Mouse (Mus musculus) gonadal fat pad, adult 2 months (tissue): ENCODE data around the gene Ccdc120. TPM values are rescaled to one million over a fixed set of nuclear protein-coding genes. Genes with fewer than 3 reads are reported as not detected.

ENCODE experiments used
- DNase-seq: peaks from one replicate; pipeline ENCODE4 v3.0.0-alpha.2; 2012; ENCODE audit warnings: low read depth
- polyA plus RNA-seq: library from polyadenylated mRNA; depleted of rRNA; stranded (reverse); fragments of >200 nt; gene quantifications from 2 replicates; pipeline ENCODE4 v1.2.3, GENCODE M21; 2012; rRNA removed

Ccdc120 gene
- polyA plus RNA-seq: 16.7 and 23.1 TPM in 2 replicates

- DNase-seq: no peak
Observed at GRCm38 (mm10) chrX:7750432-7751116, at the start of gene Ccdc120. Ccdc120 (minus strand) TSS chrX:7750905.

DNA sequence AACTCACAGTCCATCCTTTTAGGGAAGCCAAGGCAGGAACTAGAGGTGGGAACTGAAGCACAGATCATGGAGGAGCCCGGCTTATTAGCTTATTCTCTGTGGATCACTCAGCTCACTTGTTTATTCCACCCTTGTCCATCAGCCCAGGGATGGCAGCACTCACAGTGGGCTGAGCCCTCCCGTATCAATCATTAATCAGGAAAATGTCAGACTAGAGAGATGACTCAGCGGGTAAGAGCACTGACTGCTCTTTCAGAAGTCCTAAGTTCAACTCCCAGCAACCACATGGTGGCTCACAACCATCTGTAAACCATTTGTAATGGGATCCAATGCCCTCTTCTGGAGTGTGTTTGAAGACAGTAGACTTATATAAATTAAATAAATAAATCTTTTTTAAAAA is 46.6 kb upstream of the Ccdc120 start:
- no peak for DNase-seq

DNA sequence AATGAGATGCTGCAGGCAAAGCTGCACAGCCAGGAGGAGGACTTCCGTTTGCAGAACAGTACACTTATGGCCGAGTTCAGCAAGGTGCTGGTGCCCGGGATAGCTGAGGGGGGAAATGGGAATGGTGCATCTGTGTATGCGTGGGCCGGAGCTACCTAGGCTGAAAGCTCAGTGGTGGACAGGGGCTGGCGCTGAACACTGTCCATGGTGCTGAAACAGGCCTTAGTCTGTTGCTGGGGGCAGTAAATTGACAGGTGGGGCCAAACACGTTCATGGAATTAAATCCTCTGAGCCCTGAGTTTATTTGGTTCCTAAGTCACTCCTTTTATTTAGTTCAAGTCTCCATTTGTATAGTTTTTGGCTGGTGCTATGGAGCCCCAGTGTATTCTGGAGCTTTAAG is 44.3 kb upstream of the Ccdc120 start:
- DNase-seq: no peak

DNA sequence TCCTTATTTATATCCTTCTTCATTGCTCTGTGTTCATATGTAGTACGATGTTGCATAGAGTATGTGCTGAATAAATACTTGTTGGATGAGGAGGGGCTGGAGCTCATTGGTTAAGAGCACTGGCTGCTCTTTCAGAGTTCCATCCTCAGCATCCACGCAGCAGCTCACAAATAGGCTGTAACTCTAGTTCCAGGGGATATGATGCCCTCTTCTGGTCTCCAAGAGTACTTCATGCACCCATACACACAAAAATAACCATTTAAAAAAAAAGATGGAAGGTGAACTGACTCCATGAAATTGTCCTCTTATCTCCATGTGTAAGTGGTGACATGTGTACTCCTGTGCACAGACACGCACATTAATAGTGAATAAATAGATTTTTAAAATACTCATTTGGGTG is 42.7 kb upstream of the Ccdc120 start:
- DNase-seq: no peak

GRCm38 (mm10) chrX:7790309-7790708 is 39.6 kb upstream of the Ccdc120 start:
- DNase-seq: no peak

GRCm38 (mm10) chrX:7789542-7790136 is 38.9 kb upstream of the Ccdc120 start, which contains the start of gene Gripap1:
Gripap1 (plus strand) TSS chrX:7789765.
- DNase-seq: no peak

GRCm38 (mm10) chrX:7782603-7783092 is 31.9 kb upstream of the Ccdc120 start:
- no peak for DNase-seq

GRCm38 (mm10) chrX:7779294-7779693 is 28.6 kb upstream of the Ccdc120 start:
- no peak for DNase-seq

GRCm38 (mm10) chrX:7778450-7779244 is 27.9 kb upstream of the Ccdc120 start:
- DNase-seq: no peak

DNA sequence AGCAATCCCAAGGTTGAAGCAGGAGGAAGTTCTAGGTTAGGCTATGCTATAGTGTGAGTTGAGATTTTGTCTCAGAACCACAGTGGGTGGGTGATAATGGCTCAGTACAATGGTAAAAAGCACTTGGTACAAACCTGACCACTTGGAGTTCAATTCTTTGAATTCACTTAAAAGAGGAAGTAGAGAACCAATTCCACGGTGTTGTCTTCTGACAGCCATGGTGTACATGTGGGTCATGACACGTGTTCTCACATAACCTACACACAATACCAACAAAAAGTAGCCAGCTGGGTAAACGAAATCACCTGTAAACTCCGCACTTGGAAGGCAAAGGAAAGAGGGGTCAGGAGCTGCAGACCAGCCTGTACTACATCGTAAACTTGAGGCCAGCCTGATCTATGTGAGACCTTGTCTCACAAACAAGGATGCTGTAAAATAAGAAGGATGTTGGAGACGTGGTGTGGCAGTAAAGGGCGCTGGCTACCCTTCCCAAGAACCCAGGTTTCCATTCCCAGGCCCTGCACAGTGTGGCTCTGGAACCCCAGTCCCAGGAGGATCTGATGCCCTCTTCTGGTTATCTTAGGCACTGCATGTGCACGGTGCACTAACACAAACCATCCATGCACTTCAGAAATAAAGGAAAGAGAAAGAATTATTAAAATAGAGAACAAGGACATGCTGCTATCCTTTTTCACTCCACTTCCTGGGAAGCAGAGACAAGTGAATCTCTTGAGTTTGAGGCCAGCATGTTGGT is 25.8 kb upstream of the Ccdc120 start:
- DNase-seq: no peak

DNA sequence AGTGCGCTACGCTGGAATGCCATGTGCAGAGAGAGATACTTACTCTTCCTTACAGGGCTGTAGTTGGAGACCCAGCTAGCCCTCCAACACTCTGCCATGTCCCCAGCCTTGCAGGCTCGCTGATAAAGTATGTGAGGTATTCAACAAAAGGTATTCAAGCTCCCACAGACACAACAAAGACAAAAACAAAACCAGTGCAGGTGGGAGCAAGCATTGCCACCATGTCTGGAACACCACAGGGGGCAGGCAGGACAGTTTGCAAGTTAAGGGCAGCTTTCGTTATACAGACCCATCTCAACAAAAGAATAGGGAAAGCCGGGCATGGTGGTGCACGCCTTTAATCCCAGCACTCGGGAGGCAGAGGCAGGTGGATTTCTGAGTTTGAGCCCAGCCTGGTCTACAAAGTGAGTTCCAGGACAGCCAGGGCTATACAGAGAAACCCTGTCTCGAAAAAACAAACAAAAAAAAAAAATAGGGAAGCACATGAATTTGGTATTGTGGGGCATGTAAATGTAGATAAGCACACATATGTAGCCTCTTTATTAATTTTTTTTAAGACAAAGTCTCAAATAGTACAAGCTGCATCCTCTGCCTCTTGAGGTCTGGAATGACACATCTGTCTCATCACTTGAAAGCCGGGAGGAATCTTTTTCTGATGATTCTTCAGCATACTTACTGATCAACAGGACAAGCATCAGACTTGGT is 24.9 kb upstream of the Ccdc120 start:
- no peak for DNase-seq

GRCm38 (mm10) chrX:7772766-7773165 is 22.1 kb upstream of the Ccdc120 start:
- DNase-seq: no peak

- DNase-seq: no peak
Observed at GRCm38 (mm10) chrX:7769302-7770017, 18.8 kb upstream of the Ccdc120 start.

DNA sequence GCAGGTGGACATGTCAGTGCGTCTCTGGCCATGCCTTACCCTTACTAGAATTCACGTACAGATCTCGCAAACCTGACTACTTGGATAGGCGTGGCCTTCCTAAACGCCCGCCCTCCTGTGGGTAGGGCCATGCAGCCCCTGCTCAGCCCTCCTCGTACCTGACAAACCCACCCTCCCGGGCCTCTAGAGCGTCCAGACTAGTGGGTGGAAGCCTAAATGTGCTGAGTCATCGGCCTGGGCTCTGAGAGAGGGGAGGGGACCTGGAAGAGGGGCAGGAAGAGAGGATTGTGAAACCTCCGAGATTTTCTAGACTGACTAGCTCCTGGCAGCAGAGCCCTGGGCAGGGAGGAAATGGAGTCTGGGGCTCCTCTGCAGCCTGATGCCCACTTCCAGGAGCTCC is 15.1 kb upstream of the Ccdc120 start:
- no peak for DNase-seq

DNA sequence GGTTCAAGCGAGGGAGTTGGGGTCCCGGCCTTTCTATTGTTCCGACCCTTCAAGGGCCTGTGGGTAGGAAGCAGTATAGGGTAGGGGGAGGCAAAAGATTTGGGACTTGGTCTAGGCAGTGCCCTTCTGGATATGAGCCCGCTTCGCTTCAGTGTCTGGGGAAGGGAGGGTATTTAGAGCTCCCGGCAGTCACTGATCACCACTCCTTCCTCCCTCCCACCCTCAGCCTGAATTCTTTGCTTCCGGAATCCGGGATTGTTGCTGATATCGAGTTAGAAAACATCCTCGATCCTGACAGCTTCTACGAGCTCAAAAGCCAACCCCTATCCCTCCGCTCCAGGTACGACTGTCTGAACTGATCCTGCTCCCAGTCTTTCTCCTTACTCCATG is 14.6 kb upstream of the Ccdc120 start:
- DNase-seq: no peak

- DNase-seq: no peak
Observed at GRCm38 (mm10) chrX:7764657-7765280, 14.1 kb upstream of the Ccdc120 start.

DNA sequence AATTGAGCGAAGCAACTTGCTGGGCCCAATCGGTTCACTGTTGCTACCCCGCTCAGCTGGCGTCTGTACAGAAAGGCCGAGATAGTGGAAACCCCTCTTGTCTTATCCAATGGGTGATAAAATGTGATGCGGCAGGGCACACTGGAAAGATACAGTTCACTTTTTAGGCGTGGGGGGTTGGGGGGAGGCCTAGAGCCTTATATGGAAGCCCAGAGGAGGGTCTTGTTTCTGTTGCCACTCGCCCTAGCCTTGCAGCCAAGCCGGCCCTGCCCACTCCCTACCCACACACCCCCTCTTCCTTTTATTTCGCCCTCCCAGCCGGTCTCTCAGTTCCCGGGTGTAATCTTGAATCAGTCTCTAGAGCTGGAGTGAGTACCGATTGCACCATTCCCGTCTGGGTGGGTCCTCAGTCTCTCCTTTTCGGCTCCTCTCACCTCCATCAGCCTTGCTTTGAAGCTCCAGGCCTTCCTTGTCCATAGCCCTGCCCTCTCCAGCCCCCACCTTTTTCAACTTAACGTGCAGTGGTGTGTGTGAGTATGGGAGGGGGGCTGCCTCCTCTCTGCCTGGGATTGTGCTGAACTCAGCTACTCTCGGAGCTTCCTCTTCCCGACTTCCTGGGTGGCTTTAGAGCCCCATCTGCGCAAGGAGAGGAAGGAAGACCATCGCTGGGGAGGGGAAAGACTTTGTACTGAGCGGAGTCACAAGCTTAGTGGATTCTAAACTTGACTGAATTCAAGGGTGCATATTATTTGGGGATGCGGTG is 13.1 kb upstream of the Ccdc120 start:
- DNase-seq: no peak

DNA sequence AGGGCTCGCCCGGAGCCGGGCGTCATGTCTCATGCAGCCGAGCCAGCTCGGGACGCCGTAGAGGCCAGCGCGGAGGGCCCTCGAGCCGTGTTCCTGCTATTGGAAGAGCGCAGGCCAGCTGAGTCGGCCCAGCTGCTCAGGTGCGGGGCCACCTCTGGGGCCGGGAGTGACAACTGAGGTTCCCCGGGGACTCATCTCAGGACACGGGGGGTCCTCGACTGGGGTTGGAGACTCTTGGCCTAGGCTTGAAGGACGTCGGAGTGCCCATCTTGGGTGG is 12.2 kb upstream of the Ccdc120 start:
- DNase-seq: no peak

GRCm38 (mm10) chrX:7762137-7762920 is 11.6 kb upstream of the Ccdc120 start, which contains the start of gene Tfe3:
Tfe3 (plus strand) TSS chrX:7762560.
- no peak for DNase-seq
